Mouse (Mus musculus) small intestine, adult 2 months (tissue): ENCODE data around the gene Tomm40.

Experiments
- CTCF ChIP-seq: fragments of 200-500 bp; IDR thresholded peaks from 2 replicates; pipeline ENCODE4 v1.5.1; 2012; ENCODE audit warnings: low read depth, mild to moderate bottlenecking, control low read depth, inconsistent platforms, low read length, moderate library complexity, mixed read lengths; ENCODE audit not compliant: insufficient replicate concordance, insufficient read length; ENCODE audit errors: extremely low read depth
- POLR2A ChIP-seq: fragments of 200-500 bp; IDR thresholded peaks from 2 replicates; pipeline ENCODE4 v1.6.1; 2012; ENCODE audit warnings: low read depth, mild to moderate bottlenecking, control low read depth, inconsistent platforms, low read length, moderate library complexity

DNA sequence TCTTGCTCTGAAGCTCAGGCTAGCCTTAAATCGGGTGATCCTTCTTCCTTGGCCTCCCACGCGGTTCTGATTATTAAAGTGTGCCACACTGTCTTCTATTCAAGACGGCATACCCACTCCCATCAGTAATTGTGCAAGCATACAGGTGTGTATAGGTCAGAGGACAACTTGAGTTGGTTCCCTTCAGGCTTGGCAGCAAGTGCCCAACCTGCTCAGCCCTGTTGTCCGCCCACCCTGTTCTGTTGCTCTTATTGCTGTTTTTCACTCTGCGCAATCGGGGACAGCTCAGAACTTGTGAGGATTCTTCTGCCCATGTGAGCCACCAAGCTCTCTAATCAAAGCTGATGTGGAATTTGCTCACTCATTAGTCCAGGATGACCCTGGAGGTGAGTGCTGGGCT lies 10.0 kb downstream of the Tomm40 start:
- no peak for TF ChIP-seq CTCF
- no peak for TF ChIP-seq POLR2A
